Mouse (Mus musculus): Measurements from ENCODE around the gene Blvrb. TPM values are rescaled to one million over a fixed set of nuclear protein-coding genes. Genes with fewer than 3 reads are reported as not detected.

The Blvrb gene
- 6.6 TPM for polyA plus RNA-seq (2014; fragmentation: Illumina TruSeq; extraction: RNeasy Lipid Tissue Mini Kit (QIAGEN cat#74804); ENCODE audit: low read depth, low replicate concordance)

DNA sequence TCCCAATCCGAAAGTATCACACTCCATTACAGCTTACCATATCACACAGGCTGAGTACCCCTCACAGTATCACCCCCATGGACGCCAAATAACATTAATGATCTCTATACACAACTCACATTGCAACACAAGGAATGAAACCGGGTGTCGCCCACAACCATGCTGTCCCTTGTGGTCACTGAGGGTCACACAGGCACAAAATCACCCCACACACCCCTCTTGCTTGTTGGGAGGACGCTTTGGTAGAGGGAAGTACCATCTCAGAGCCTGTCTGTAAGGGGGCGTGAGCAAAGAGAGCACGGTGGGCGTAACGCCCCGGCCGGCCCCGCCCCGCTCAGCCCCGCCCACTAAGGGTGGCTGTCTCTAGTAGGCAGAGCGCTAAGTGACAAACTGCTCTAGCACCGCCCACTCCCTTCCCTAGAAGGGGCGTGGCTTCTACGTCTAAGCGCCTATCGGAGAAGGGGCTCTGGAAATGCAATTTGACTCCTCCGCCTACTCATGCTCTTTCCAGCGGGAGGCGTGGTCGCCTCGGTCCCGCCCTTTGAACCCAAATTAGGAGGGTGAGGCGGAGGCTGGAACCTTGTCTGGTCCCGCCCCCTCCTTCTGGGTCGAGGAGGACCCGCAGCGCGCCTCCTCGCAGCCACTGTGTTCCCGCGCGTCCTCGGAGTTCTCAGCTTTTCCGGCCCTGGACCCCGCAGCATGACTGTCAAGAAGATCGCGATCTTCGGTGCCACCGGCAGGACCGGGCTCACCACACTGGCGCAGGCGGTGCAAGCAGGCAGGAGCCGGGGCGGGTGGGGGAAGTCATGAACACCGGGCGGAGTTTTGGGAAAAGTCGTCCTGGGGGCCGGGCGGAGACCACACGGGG is at the start of gene Blvrb, which contains the start of gene Sptbn4:
Gene Blvrb (plus strand): TSS at position 560 of the 868 bp plus-strand sequence.
Gene Sptbn4 (minus strand): TSS at position 268 of the 868 bp plus-strand sequence.

DNA sequence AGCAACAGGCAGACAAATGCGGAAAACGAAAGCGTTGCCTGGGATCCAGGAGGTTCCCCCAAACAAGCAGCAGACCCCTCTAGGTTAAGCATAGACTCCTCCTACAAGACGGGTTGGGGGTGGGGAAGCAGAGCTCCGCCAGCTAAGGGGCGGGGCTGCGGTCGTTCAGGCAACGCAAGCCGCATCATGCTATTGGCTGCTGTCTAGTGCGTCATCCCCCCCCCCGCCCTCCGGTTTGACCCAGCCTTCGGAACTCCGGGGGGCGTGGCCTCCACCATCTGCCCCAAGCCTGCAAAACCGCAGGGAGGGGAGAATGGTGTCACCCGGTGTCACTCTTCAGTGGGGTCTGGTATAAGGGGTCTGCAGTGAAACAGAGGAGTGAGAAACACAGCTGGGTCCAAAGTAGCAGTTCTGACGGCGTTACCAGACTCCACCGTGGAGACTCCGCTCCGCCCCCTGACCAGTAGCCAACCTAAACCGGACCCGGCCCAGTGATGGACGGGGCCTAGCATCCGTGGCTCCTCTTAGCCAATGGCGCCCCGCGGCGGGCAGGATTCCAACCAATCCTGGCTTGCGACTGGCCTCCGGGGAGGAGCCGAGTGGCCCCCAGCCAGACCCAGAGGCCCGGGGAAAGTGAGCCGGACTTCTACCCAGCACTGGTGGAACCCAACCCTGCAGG is 25.5 kb downstream of the Blvrb start, which contains the start of gene Sertad3:
Gene Sertad3 (plus strand): TSS at position 613 of the 679 bp plus-strand sequence.

DNA sequence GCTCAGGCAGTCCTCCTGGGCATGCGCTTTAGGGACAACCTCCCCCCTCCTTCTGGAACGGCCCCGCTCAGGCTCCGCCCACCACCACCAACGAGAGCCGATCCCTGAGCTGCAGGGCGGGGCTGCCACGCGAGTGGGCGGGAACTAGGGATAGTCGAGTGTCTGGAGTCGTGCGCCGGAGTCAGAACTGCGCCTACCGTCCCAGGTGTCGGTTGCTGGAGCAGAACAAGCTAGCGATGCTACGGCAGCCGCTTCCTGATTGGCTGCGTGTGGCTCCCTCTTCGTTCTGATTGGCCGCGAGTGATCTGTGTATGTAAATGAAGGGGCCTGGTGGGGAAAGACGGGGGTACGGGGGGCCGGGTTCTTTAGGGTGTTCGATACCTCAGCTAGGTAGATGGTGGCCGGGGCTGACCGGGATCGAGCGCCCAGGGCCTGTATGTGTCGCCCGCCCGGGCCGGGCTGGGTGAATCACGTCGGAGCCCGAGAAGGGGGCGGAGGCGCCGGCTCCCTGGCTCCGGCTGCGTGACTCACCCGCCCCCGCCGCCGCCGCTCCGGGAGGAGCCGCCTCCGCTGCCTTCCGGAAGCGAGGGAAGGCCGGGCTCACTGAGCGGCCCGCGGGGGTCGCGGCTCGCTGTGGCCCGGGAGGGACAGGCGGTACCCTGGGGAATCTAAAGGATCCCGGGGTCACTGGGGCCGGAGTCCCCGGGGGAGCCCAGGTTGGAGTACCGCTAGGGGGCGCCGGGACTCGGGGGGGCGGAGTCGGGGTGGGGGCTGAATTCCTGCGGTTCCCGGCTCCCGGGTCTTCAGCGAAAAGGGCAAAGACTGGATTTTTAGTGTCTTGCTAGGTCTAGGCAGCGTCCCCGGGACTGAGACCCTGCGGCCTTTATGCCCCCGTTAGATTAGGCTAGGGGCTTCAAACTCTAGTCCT is 39.3 kb downstream of the Blvrb start, which contains the start of gene Sertad1:
Gene Sertad1 (plus strand): TSS at position 141 of the 928 bp plus-strand sequence.

DNA sequence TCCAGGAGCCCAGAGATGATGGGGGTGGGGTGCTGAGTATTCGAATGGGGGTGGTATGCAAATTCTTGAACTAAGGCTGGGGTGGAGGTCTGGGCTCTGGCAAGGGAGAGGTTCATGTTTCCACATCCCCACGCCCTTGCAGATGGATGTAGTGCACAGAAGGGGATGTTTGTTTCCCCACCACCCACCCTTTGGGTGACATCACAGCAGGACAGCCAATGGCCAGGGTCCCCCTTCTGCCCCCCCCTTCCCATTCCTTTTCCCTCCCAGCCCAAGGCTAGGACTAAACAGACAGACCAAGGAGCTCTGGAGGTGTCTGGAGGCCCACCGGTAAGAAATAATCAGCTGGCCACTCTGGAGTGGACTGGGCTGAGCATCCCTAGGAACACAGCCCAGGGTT is 51.3 kb downstream of the Blvrb start, which contains the start of gene Prx:
Gene Prx (plus strand): TSS at position 289 of the 400 bp plus-strand sequence.

Other genes with a start within 250 kb of the Blvrb start
- 0.87 TPM for gene Itpkc, start 219.3 kb upstream of the Blvrb start, polyA plus RNA-seq (2014; fragmentation: Illumina TruSeq; extraction: RNeasy Lipid Tissue Mini Kit (QIAGEN cat#74804); ENCODE audit: low read depth, low replicate concordance)
- 2.7 TPM for gene Coq8b, start 215.0 kb upstream of the Blvrb start, polyA plus RNA-seq (2014; fragmentation: Illumina TruSeq; extraction: RNeasy Lipid Tissue Mini Kit (QIAGEN cat#74804); ENCODE audit: low read depth, low replicate concordance)
- gene Numbl, start 189.5 kb upstream of the Blvrb start, polyA plus RNA-seq (2014; fragmentation: Illumina TruSeq; extraction: RNeasy Lipid Tissue Mini Kit (QIAGEN cat#74804); ENCODE audit: low read depth, low replicate concordance) = not detected
- gene Ltbp4, start 110.3 kb upstream of the Blvrb start, polyA plus RNA-seq (2014; fragmentation: Illumina TruSeq; extraction: RNeasy Lipid Tissue Mini Kit (QIAGEN cat#74804); ENCODE audit: low read depth, low replicate concordance) = 0.74 TPM
- 0.66 TPM for gene Shkbp1, start 92.0 kb upstream of the Blvrb start, polyA plus RNA-seq (2014; fragmentation: Illumina TruSeq; extraction: RNeasy Lipid Tissue Mini Kit (QIAGEN cat#74804); ENCODE audit: low read depth, low replicate concordance)
- gene Gm20479, start 90.6 kb upstream of the Blvrb start, polyA plus RNA-seq (2014; fragmentation: Illumina TruSeq; extraction: RNeasy Lipid Tissue Mini Kit (QIAGEN cat#74804); ENCODE audit: low read depth, low replicate concordance) = not detected
- gene Sptbn4, start 292 bp upstream of the Blvrb start, polyA plus RNA-seq (2014; fragmentation: Illumina TruSeq; extraction: RNeasy Lipid Tissue Mini Kit (QIAGEN cat#74804); ENCODE audit: low read depth, low replicate concordance) = not detected
- 1.2 TPM for gene Sertad3, start 25.8 kb downstream of the Blvrb start, polyA plus RNA-seq (2014; fragmentation: Illumina TruSeq; extraction: RNeasy Lipid Tissue Mini Kit (QIAGEN cat#74804); ENCODE audit: low read depth, low replicate concordance)
- 0.56 TPM for gene Sertad1, start 38.9 kb downstream of the Blvrb start, polyA plus RNA-seq (2014; fragmentation: Illumina TruSeq; extraction: RNeasy Lipid Tissue Mini Kit (QIAGEN cat#74804); ENCODE audit: low read depth, low replicate concordance)
- gene Prx, start 51.3 kb downstream of the Blvrb start, polyA plus RNA-seq (2014; fragmentation: Illumina TruSeq; extraction: RNeasy Lipid Tissue Mini Kit (QIAGEN cat#74804); ENCODE audit: low read depth, low replicate concordance) = not detected
- not detected for gene Hipk4, start 75.3 kb downstream of the Blvrb start, polyA plus RNA-seq (2014; fragmentation: Illumina TruSeq; extraction: RNeasy Lipid Tissue Mini Kit (QIAGEN cat#74804); ENCODE audit: low read depth, low replicate concordance)
- gene Pld3, start 105.2 kb downstream of the Blvrb start, polyA plus RNA-seq (2014; fragmentation: Illumina TruSeq; extraction: RNeasy Lipid Tissue Mini Kit (QIAGEN cat#74804); ENCODE audit: low read depth, low replicate concordance) = 0.58 TPM
- 2.3 TPM for gene 2310022A10Rik, start 105.3 kb downstream of the Blvrb start, polyA plus RNA-seq (2014; fragmentation: Illumina TruSeq; extraction: RNeasy Lipid Tissue Mini Kit (QIAGEN cat#74804); ENCODE audit: low read depth, low replicate concordance)
- gene Akt2, start 143.6 kb downstream of the Blvrb start, polyA plus RNA-seq (2014; fragmentation: Illumina TruSeq; extraction: RNeasy Lipid Tissue Mini Kit (QIAGEN cat#74804); ENCODE audit: low read depth, low replicate concordance) = 14.8 TPM
- not detected for gene Ttc9b, start 205.9 kb downstream of the Blvrb start, polyA plus RNA-seq (2014; fragmentation: Illumina TruSeq; extraction: RNeasy Lipid Tissue Mini Kit (QIAGEN cat#74804); ENCODE audit: low read depth, low replicate concordance)
- 1.0 TPM for gene Map3k10, start 226.6 kb downstream of the Blvrb start, polyA plus RNA-seq (2014; fragmentation: Illumina TruSeq; extraction: RNeasy Lipid Tissue Mini Kit (QIAGEN cat#74804); ENCODE audit: low read depth, low replicate concordance)
- gene Zfp607b, start 241.4 kb downstream of the Blvrb start, polyA plus RNA-seq (2014; fragmentation: Illumina TruSeq; extraction: RNeasy Lipid Tissue Mini Kit (QIAGEN cat#74804); ENCODE audit: low read depth, low replicate concordance) = 0.42 TPM

Measured in liver, adult 10 weeks (tissue).